ENCODE assay signal across 9 mouse cellular contexts in genomic region chr5:111011271-111011670, GRCm38 (mm10).
DNase-seq lines count a peak whose midpoint lies in the region; ATAC-seq and TF ChIP-seq lines count a peak whose summit lies in the region.
"Had no signal": no experiment of that assay in that cellular context is flagged by ENCODE, and none has a peak within 500 bp of the region (broad histone marks: within the 10 kb centered on the region; RNA-seq: fewer than 3 reads in every experiment).

No protein-coding gene starts in this region.

- H3K4me1 ChIP-seq in heart, embryonic 10.5 days: peaks cover 30% of the 10 kb centered on the region
- peaks cover 54% of the 10 kb centered on the region for H3K4me1 ChIP-seq in kidney, embryonic 15.5 days
- peaks cover 55% of the 10 kb centered on the region for H3K4me1 ChIP-seq in midbrain, embryonic 15.5 days

- no peak overlapping the region for H3K27ac ChIP-seq in layer of hippocampus, adult 2 months
- no peak overlapping the region for H3K27ac ChIP-seq in heart, embryonic 10.5 days
- peak overlapping the region; percentile 48 for H3K27ac ChIP-seq in kidney, embryonic 15.5 days
- H3K27ac ChIP-seq in midbrain, embryonic 15.5 days: no peak overlapping the region

- WGBS in heart, embryonic 10.5 days: 40% methylated on average over 8 of the region's 8 CpGs
- WGBS in kidney, embryonic 15.5 days: 6% methylated on average over 8 of the region's 8 CpGs
- WGBS in midbrain, embryonic 15.5 days: 57% methylated on average over 8 of the region's 8 CpGs

- H3K4me3 ChIP-seq in layer of hippocampus, adult 2 months: no peak overlapping the region
- H3K4me3 ChIP-seq in heart, embryonic 10.5 days: no peak overlapping the region
- H3K4me3 ChIP-seq in kidney, embryonic 15.5 days (replicated peaks): no peak overlapping the region
- no peak overlapping the region for H3K4me3 ChIP-seq in midbrain, embryonic 15.5 days

- peaks cover 19% of the 10 kb centered on the region for H3K36me3 ChIP-seq in heart, embryonic 10.5 days
- H3K36me3 ChIP-seq in kidney, embryonic 15.5 days: peaks cover 12% of the 10 kb centered on the region
- no peaks in the 10 kb centered on the region for H3K36me3 ChIP-seq in midbrain, embryonic 15.5 days (replicated peaks)

- DNase-seq in layer of hippocampus, adult 2 months (ENCODE audit: low spot score in 2 of 2): no peak
- DNase-seq in layer of hippocampus, postnatal 14 days (ENCODE audit: low spot score in 2 of 2): no peak
- peak; percentile 74 for DNase-seq in heart, embryonic 10.5 days (ENCODE audit: low spot score)
- peak; percentile 46 for DNase-seq in skeletal muscle tissue, adult 2 months (ENCODE audit: low read depth, low spot score)
- DNase-seq in urinary bladder, postnatal 14 days (ENCODE audit: low spot score): no peak
- no peak for DNase-seq in cerebellum, adult 8-10 months
- DNase-seq: cerebellum, postnatal 10 days had no signal

- H3K4me2 ChIP-seq in kidney, embryonic 15.5 days: peak overlapping the region; percentile 30; the same call in 1 of the 2 replicates
- no peak overlapping the region for H3K4me2 ChIP-seq in midbrain, embryonic 15.5 days

- peak; percentile 85 for ATAC-seq in kidney, embryonic 15.5 days (replicated peaks; ENCODE audit: low FRiP score)
- no peak for ATAC-seq in midbrain, embryonic 15.5 days (replicated peaks)

- no peaks in the 10 kb centered on the region for H3K27me3 ChIP-seq in heart, embryonic 10.5 days (ENCODE audit: insufficient read depth, poor library complexity, severe bottlenecking)
- no peaks in the 10 kb centered on the region for H3K27me3 ChIP-seq in kidney, embryonic 15.5 days
- H3K27me3 ChIP-seq in midbrain, embryonic 15.5 days (replicated peaks): no peaks in the 10 kb centered on the region

- TF ChIP-seq CTCF in layer of hippocampus, adult 2 months (conservative IDR thresholded peaks at IDR 0.05): peak; percentile 14; the same call in 1 of the 2 replicates

- H3K9ac ChIP-seq in kidney, embryonic 15.5 days: no peak overlapping the region
- no peak overlapping the region for H3K9ac ChIP-seq in midbrain, embryonic 15.5 days

- H3K9me3 ChIP-seq in heart, embryonic 10.5 days: peaks cover 5% of the 10 kb centered on the region; the same call in 1 of the 2 replicates
- peaks cover 6% of the 10 kb centered on the region; the same call in 1 of the 2 replicates for H3K9me3 ChIP-seq in kidney, embryonic 15.5 days (replicated peaks)
- no peaks in the 10 kb centered on the region for H3K9me3 ChIP-seq in midbrain, embryonic 15.5 days

Comparison
In these comparisons a context has a peak if more than half of its experiments do, and no peak if none do; other contexts are left out.
1. DNase-seq: peak in heart, embryonic 10.5 days (single experiment) and skeletal muscle tissue, adult 2 months (single experiment); none in layer of hippocampus, adult 2 months (0 of 2), layer of hippocampus, postnatal 14 days (0 of 2), urinary bladder, postnatal 14 days (single experiment) and cerebellum, adult 8-10 months (single experiment).